Mouse (Mus musculus): Measurements from ENCODE around the gene Tecr. TPM values are rescaled to one million over a fixed set of nuclear protein-coding genes. Genes with fewer than 3 reads are reported as not detected.

Gene Tecr
- polyA plus RNA-seq, 1 experiment, result 322 TPM

DNA sequence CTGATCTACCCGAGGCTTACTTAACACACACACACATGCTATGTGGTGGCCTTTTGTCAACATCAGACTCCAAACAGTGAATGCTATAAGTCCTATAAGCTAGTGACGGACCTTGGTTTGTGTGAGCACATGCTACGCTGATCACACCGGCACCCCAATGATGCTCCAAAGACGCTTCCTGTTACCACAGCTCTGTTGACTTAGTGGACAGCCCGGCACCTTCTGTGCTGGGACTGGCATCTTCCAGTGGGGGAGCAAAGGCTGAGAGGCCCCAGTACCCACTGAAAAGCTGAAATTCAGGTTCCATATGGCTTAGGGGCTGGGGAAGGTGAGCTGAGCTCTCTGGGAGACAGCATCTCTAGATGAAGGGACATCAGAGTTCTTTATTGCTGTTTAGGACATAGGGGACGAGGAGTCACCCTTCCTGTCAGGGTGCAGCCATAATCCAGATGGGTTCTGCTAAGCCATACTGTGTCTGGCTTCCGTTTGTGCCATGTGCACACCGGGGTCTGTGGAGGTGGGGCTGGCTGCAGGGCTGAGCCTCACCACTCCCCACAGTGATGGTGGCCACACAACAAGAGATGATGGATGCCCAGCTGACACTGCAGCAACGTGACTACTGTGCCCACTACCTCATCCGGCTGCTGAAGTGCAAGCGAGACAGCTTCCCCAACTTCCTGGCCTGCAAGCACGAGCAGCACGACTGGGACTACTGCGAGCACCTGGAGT, 37.3 kb downstream of the Tecr start:
- TF ChIP-seq CTCF (IDR thresholded peaks at IDR 0.05; ENCODE audit: extremely low read depth, insufficient read length, insufficient replicate concordance, low read depth, low read length) (no peak), POLR2A (IDR thresholded peaks at IDR 0.05; ENCODE audit: low read depth, low read length) (no peak)
- Histone ChIP-seq H3K4me3 (ENCODE audit: low read depth, low read length) (no peak overlapping the region), H3K4me1 (ENCODE audit: control insufficient read depth, insufficient read depth, insufficient read length, low read length) (peaks cover 7% of the 10 kb centered on the region), H3K36me3 (ENCODE audit: control insufficient read depth, insufficient read depth, low read length) (peaks cover 21% of the 10 kb centered on the region), H3K27ac (ENCODE audit: insufficient read depth, low read depth, low read length) (no peak overlapping the region), H3K27me3 (ENCODE audit: control insufficient read depth, insufficient read depth, low read length) (no peaks in the 10 kb centered on the region)
- 73% methylated on average over 15 of the region's 15 CpGs for whole genome bisulfite sequencing

DNA sequence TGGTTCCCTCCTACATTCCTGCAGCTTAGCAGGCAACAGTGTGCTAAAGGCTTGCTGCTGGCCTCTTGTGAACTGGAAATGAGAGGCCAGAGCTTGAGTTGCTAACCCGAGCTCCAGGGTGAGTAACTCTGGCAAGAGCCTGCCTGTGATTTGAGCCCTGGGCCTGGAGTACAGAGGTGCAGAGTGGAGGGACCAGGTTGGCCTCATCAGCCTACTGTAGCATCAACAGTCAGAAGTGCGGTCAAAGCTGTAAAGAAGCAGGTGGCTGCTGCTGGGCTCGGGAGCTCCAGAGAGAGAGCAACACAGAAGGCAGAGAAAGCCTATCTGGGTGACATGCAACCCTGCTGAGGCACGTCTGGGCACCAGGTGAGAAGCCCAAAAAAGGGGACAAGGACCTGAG, 38.6 kb downstream of the Tecr start:
- Histone ChIP-seq H3K36me3 (ENCODE audit: control insufficient read depth, insufficient read depth, low read length) (peaks cover 21% of the 10 kb centered on the region), H3K4me3 (ENCODE audit: low read depth, low read length) (no peak overlapping the region), H3K27me3 (ENCODE audit: control insufficient read depth, insufficient read depth, low read length) (no peaks in the 10 kb centered on the region), H3K4me1 (ENCODE audit: control insufficient read depth, insufficient read depth, insufficient read length, low read length) (peaks cover 7% of the 10 kb centered on the region), H3K27ac (ENCODE audit: insufficient read depth, low read depth, low read length) (no peak overlapping the region)
- WGBS, result 77% methylated on average over 4 of the region's 4 CpGs
- no peak for TF ChIP-seq POLR2A (IDR thresholded peaks at IDR 0.05; ENCODE audit: low read depth, low read length)
- no peak for TF ChIP-seq CTCF (IDR thresholded peaks at IDR 0.05; ENCODE audit: extremely low read depth, insufficient read length, insufficient replicate concordance, low read depth, low read length)

DNA sequence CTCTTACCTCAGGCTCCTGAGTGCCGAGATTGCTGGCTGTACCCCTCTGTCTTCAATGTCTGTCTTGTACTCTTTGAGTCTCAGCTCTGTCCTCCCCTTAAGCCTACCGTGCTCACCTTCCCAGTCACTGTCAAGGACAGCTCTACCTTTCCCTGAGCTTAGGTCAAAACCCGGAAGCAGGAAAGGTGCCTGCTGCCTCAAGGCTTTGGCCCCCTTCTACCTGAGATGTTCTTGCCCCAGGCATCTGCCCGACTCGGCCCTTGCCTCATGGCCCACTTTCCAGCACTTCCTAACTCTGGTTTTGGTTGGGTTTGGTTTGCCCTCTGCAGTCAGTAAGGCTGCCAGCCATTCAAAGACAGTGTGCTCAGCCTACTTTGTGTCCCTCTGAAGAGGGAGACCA, 39.0 kb downstream of the Tecr start:
- Histone ChIP-seq H3K36me3 (ENCODE audit: control insufficient read depth, insufficient read depth, low read length) (peaks cover 21% of the 10 kb centered on the region), H3K4me1 (ENCODE audit: control insufficient read depth, insufficient read depth, insufficient read length, low read length) (peaks cover 7% of the 10 kb centered on the region), H3K27ac (ENCODE audit: insufficient read depth, low read depth, low read length) (no peak overlapping the region), H3K27me3 (ENCODE audit: control insufficient read depth, insufficient read depth, low read length) (no peaks in the 10 kb centered on the region), H3K4me3 (ENCODE audit: low read depth, low read length) (no peak overlapping the region)
- 56% methylated on average over 5 of the region's 5 CpGs for WGBS
- TF ChIP-seq POLR2A (IDR thresholded peaks at IDR 0.05; ENCODE audit: low read depth, low read length) (no peak), CTCF (IDR thresholded peaks at IDR 0.05; ENCODE audit: extremely low read depth, insufficient read length, insufficient replicate concordance, low read depth, low read length) (no peak)

DNA sequence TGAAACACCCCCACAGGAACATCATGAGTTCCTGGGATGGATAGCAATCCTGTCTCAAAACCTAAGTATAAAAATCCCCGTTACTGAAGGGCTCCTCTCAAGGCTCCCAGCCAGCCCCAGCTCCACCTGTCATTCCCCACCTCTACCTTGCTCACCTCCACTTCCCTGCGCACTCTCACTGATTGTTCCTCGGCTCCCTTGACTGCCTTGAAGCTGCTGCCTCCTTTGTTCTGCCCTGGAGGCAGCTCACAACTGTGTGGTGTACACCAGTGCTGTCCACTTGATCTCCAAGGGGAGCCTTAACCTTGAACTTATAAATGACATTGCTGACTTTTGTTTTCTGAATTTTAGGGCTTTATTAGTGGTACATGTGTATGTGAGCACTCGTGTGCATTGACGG, 39.6 kb downstream of the Tecr start:
- Histone ChIP-seq H3K27ac (ENCODE audit: insufficient read depth, low read depth, low read length) (no peak overlapping the region), H3K4me1 (ENCODE audit: control insufficient read depth, insufficient read depth, insufficient read length, low read length) (peaks cover 4% of the 10 kb centered on the region), H3K4me3 (ENCODE audit: low read depth, low read length) (no peak overlapping the region), H3K36me3 (ENCODE audit: control insufficient read depth, insufficient read depth, low read length) (peaks cover 21% of the 10 kb centered on the region), H3K27me3 (ENCODE audit: control insufficient read depth, insufficient read depth, low read length) (no peaks in the 10 kb centered on the region)
- 67% methylated on average over 5 of the region's 5 CpGs for WGBS
- no peak for TF ChIP-seq CTCF (IDR thresholded peaks at IDR 0.05; ENCODE audit: extremely low read depth, insufficient read length, insufficient replicate concordance, low read depth, low read length)
- TF ChIP-seq POLR2A (IDR thresholded peaks at IDR 0.05; ENCODE audit: low read depth, low read length), result no peak

DNA sequence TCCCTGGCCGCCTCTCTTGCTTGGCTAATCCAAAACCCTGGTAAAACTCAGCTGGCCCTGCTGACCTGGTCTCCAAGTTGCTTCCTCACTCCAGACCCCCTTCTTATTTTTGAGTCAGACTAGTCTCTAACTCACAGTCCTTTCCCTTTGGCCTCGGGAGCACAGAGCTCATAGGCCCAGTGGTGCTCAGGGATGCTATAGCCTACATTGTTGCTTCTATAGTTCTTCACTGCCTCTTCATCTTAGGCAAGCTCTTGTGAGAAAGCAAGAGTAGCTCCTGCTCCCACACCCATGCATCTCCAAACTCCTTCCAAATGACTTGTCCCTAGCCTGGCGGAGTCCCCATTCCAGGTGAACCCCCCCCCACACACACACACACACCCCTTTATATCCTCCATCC, 40.1 kb downstream of the Tecr start:
- TF ChIP-seq CTCF (IDR thresholded peaks at IDR 0.05; ENCODE audit: extremely low read depth, insufficient read length, insufficient replicate concordance, low read depth, low read length) (no peak), POLR2A (IDR thresholded peaks at IDR 0.05; ENCODE audit: low read depth, low read length) (no peak)
- no peaks in the 10 kb centered on the region for H3K27me3 ChIP-seq (ENCODE audit: control insufficient read depth, insufficient read depth, low read length)
- H3K4me3 ChIP-seq (ENCODE audit: low read depth, low read length), result peak overlapping the region; percentile 85; the same call in 1 of the 2 replicates
- peaks cover 19% of the 10 kb centered on the region for H3K36me3 ChIP-seq (ENCODE audit: control insufficient read depth, insufficient read depth, low read length)
- 54% methylated on average over 3 of the region's 3 CpGs for WGBS
- H3K27ac ChIP-seq (ENCODE audit: insufficient read depth, low read depth, low read length), result no peak overlapping the region
- H3K4me1 ChIP-seq (ENCODE audit: control insufficient read depth, insufficient read depth, insufficient read length, low read length), result peaks cover 4% of the 10 kb centered on the region

DNA sequence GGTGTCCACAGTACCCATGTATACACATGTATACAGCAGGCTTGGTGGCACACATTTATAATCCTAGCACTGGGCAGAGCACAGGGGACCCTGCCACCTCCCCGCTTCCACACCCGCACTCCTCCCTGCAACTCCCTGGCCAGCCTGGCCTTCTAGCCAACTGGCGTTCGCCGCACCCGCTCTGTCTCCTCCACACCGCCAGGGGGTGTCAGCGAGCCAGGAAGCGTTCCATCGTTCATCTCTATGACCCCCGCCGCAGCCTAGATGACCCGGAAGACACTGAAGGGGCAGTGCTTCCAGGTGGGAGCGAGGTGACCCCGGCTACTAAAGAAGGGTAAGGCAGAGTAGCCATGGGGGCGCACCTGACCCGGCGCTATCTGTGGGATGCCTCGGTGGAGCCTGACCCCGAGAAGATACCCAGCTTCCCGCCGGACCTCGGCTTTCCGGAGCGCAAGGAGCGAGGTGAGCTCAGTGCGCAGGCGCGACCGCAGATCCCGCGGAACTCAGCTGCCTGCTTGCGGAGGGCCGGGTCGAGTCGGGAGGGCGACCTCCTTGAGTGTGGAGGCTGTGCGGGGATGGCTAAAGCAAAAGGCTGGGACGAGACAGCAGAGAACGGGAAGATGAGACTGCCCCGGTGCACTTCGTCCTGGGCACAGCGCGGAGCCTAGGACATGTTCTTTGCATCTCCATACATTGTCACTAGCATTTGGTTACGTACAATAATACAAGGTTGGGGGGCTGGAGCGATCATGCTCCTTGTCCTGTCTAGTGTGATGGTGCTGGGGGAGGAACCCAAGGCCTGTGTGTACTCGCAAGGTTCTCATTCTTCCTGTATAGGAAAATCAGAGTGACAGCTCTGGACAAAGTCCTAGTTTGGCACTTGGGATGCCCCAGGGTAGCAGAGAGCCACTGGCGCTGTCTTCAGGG, 41.0 kb downstream of the Tecr start, which contains the start of gene Ndufb7:
Ndufb7 (plus strand) TSS at position 203 of the 927 bp plus-strand sequence.
- Histone ChIP-seq H3K4me3 (ENCODE audit: low read depth, low read length) (peak within 1 kb of the TSS; percentile 85), H3K27ac (ENCODE audit: insufficient read depth, low read depth, low read length) (peak within 1 kb of the TSS; percentile 71), H3K27me3 (ENCODE audit: control insufficient read depth, insufficient read depth, low read length) (no peaks in the 10 kb centered on the region), H3K4me1 (ENCODE audit: control insufficient read depth, insufficient read depth, insufficient read length, low read length) (peaks cover 4% of the 10 kb centered on the region), H3K36me3 (ENCODE audit: control insufficient read depth, insufficient read depth, low read length) (peaks cover 11% of the 10 kb centered on the region)
- peak; percentile 97 for TF ChIP-seq CTCF (IDR thresholded peaks at IDR 0.05; ENCODE audit: extremely low read depth, insufficient read length, insufficient replicate concordance, low read depth, low read length)
- 0 out of 2 replicates have a peak, but pooled peaks have one; percentile 42 for TF ChIP-seq POLR2A (IDR thresholded peaks at IDR 0.05; ENCODE audit: low read depth, low read length)
- WGBS, result under 1% methylated on average over 48 of the region's 48 CpGs

Data from small intestine, adult 2 months (tissue).